Mouse (Mus musculus): ENCODE measurements around the gene Fh1. TPM values are rescaled to one million over a fixed set of nuclear protein-coding genes. Genes with fewer than 3 reads are reported as not detected.
A peak's percentile ranks its signal among the peaks of the same experiment; 100 is the strongest.

The Fh1 gene
- 112 and 113 TPM in 2 replicates for polyA plus RNA-seq (2015; fragmentation: Nextera tagmentation; extraction: Ambion mirVana)

GRCm38 (mm10) chr1:175625257-175625879 is at the start of gene Fh1:
Gene Fh1 (minus strand): TSS chr1:175625635.
- Histone ChIP-seq H3K27me3 (replicated peaks; ENCODE audit: control insufficient read depth, insufficient read depth, low read length) (no peaks in the 10 kb centered on the region), H3K36me3 (ENCODE audit: control insufficient read depth, insufficient read depth, low read length) (no peaks in the 10 kb centered on the region), H3K9ac (ENCODE audit: low read depth, low read length) (peak within 1 kb of the TSS; percentile 96), H3K9me3 (ENCODE audit: control insufficient read depth, low read length) (no peaks in the 10 kb centered on the region), H3K4me2 (ENCODE audit: low read length) (peak within 1 kb of the TSS; percentile 84), H3K4me1 (ENCODE audit: control insufficient read depth, insufficient read depth, low read depth, low read length) (peaks cover 7% of the 10 kb centered on the region), H3K27ac (ENCODE audit: low read depth, low read length) (peak within 1 kb of the TSS; percentile 89), H3K4me3 (ENCODE audit: low read length) (peak within 1 kb of the TSS; percentile 83)
- under 1% methylated on average over 56 of the region's 58 CpGs for WGBS
- ATAC-seq, result peak; percentile 100

- no peaks in the 10 kb centered on the region for H3K36me3 ChIP-seq (ENCODE audit: control insufficient read depth, insufficient read depth, low read length)
- 0 out of 2 replicates have a peak, but pooled peaks have one; percentile 20 for ATAC-seq
Observed at GRCm38 (mm10) chr1:175675116-175675515, 49.7 kb upstream of the Fh1 start.

GRCm38 (mm10) chr1:175673563-175674325 is 48.3 kb upstream of the Fh1 start:
- H3K9ac ChIP-seq (ENCODE audit: low read depth, low read length), result no peak overlapping the region
- H3K4me2 ChIP-seq (ENCODE audit: low read length), result no peak overlapping the region
- no peaks in the 10 kb centered on the region for H3K9me3 ChIP-seq (ENCODE audit: control insufficient read depth, low read length)
- no peak overlapping the region for H3K4me3 ChIP-seq (ENCODE audit: low read length)
- H3K4me1 ChIP-seq (ENCODE audit: control insufficient read depth, insufficient read depth, low read depth, low read length), result no peaks in the 10 kb centered on the region
- no peak overlapping the region for H3K27ac ChIP-seq (ENCODE audit: low read depth, low read length)
- no peak for ATAC-seq
- H3K27me3 ChIP-seq (replicated peaks; ENCODE audit: control insufficient read depth, insufficient read depth, low read length), result no peaks in the 10 kb centered on the region
- H3K36me3 ChIP-seq (ENCODE audit: control insufficient read depth, insufficient read depth, low read length), result no peaks in the 10 kb centered on the region
- WGBS, result 84% methylated on average over 7 of the region's 7 CpGs

More at GRCm38 (mm10) chr1:175675116-175675515, 49.7 kb upstream of the Fh1 start:
- 93% methylated on average over 6 of the region's 6 CpGs for WGBS
- H3K9me3 ChIP-seq (ENCODE audit: control insufficient read depth, low read length), result no peaks in the 10 kb centered on the region
- no peak overlapping the region for H3K9ac ChIP-seq (ENCODE audit: low read depth, low read length)
- no peaks in the 10 kb centered on the region for H3K27me3 ChIP-seq (replicated peaks; ENCODE audit: control insufficient read depth, insufficient read depth, low read length)
- H3K27ac ChIP-seq (ENCODE audit: low read depth, low read length), result no peak overlapping the region
- no peak overlapping the region for H3K4me2 ChIP-seq (ENCODE audit: low read length)
- no peak overlapping the region for H3K4me3 ChIP-seq (ENCODE audit: low read length)
- no peaks in the 10 kb centered on the region for H3K4me1 ChIP-seq (ENCODE audit: control insufficient read depth, insufficient read depth, low read depth, low read length)

GRCm38 (mm10) chr1:175671626-175672025 is 46.2 kb upstream of the Fh1 start:
- Histone ChIP-seq H3K4me3 (ENCODE audit: low read length) (no peak overlapping the region), H3K27me3 (replicated peaks; ENCODE audit: control insufficient read depth, insufficient read depth, low read length) (no peaks in the 10 kb centered on the region), H3K9me3 (ENCODE audit: control insufficient read depth, low read length) (no peaks in the 10 kb centered on the region), H3K36me3 (ENCODE audit: control insufficient read depth, insufficient read depth, low read length) (no peaks in the 10 kb centered on the region), H3K4me1 (ENCODE audit: control insufficient read depth, insufficient read depth, low read depth, low read length) (no peaks in the 10 kb centered on the region), H3K4me2 (ENCODE audit: low read length) (no peak overlapping the region), H3K27ac (ENCODE audit: low read depth, low read length) (no peak overlapping the region), H3K9ac (ENCODE audit: low read depth, low read length) (no peak overlapping the region)
- WGBS, result 44% methylated on average over 1 of the region's 1 CpGs
- ATAC-seq, result peak; percentile 47; the same call in 1 of the 2 replicates

GRCm38 (mm10) chr1:175670042-175670441 is 44.6 kb upstream of the Fh1 start:
- Histone ChIP-seq H3K27me3 (replicated peaks; ENCODE audit: control insufficient read depth, insufficient read depth, low read length) (no peaks in the 10 kb centered on the region), H3K4me1 (ENCODE audit: control insufficient read depth, insufficient read depth, low read depth, low read length) (no peaks in the 10 kb centered on the region), H3K9me3 (ENCODE audit: control insufficient read depth, low read length) (no peaks in the 10 kb centered on the region), H3K27ac (ENCODE audit: low read depth, low read length) (no peak overlapping the region), H3K36me3 (ENCODE audit: control insufficient read depth, insufficient read depth, low read length) (no peaks in the 10 kb centered on the region), H3K9ac (ENCODE audit: low read depth, low read length) (no peak overlapping the region), H3K4me3 (ENCODE audit: low read length) (no peak overlapping the region), H3K4me2 (ENCODE audit: low read length) (no peak overlapping the region)
- ATAC-seq, result no peak
- WGBS, result 65% methylated on average over 7 of the region's 7 CpGs

- Histone ChIP-seq H3K9me3 (ENCODE audit: control insufficient read depth, low read length) (no peaks in the 10 kb centered on the region), H3K4me2 (ENCODE audit: low read length) (no peak overlapping the region), H3K9ac (ENCODE audit: low read depth, low read length) (no peak overlapping the region), H3K4me1 (ENCODE audit: control insufficient read depth, insufficient read depth, low read depth, low read length) (no peaks in the 10 kb centered on the region), H3K36me3 (ENCODE audit: control insufficient read depth, insufficient read depth, low read length) (no peaks in the 10 kb centered on the region), H3K27ac (ENCODE audit: low read depth, low read length) (no peak overlapping the region), H3K27me3 (replicated peaks; ENCODE audit: control insufficient read depth, insufficient read depth, low read length) (no peaks in the 10 kb centered on the region), H3K4me3 (ENCODE audit: low read length) (no peak overlapping the region)
- no peak for ATAC-seq
- 89% methylated on average over 3 of the region's 3 CpGs for WGBS
Observed at GRCm38 (mm10) chr1:175669456-175669855, 44.0 kb upstream of the Fh1 start.

- Histone ChIP-seq H3K27me3 (replicated peaks; ENCODE audit: control insufficient read depth, insufficient read depth, low read length) (no peaks in the 10 kb centered on the region), H3K4me3 (ENCODE audit: low read length) (no peak overlapping the region), H3K4me2 (ENCODE audit: low read length) (no peak overlapping the region), H3K36me3 (ENCODE audit: control insufficient read depth, insufficient read depth, low read length) (no peaks in the 10 kb centered on the region), H3K9me3 (ENCODE audit: control insufficient read depth, low read length) (no peaks in the 10 kb centered on the region), H3K9ac (ENCODE audit: low read depth, low read length) (no peak overlapping the region), H3K4me1 (ENCODE audit: control insufficient read depth, insufficient read depth, low read depth, low read length) (no peaks in the 10 kb centered on the region), H3K27ac (ENCODE audit: low read depth, low read length) (no peak overlapping the region)
- ATAC-seq, result peak; percentile 68; the same call in 1 of the 2 replicates
- 78% methylated on average over 5 of the region's 5 CpGs for WGBS
Observed at GRCm38 (mm10) chr1:175668666-175669405, 43.4 kb upstream of the Fh1 start.

- no peak for ATAC-seq
- no peak overlapping the region for H3K27ac ChIP-seq (ENCODE audit: low read depth, low read length)
- no peak overlapping the region for H3K4me3 ChIP-seq (ENCODE audit: low read length)
- H3K27me3 ChIP-seq (replicated peaks; ENCODE audit: control insufficient read depth, insufficient read depth, low read length), result no peaks in the 10 kb centered on the region
- 94% methylated on average over 4 of the region's 4 CpGs for WGBS
- H3K4me2 ChIP-seq (ENCODE audit: low read length), result no peak overlapping the region
- no peaks in the 10 kb centered on the region for H3K4me1 ChIP-seq (ENCODE audit: control insufficient read depth, insufficient read depth, low read depth, low read length)
- H3K9me3 ChIP-seq (ENCODE audit: control insufficient read depth, low read length), result no peaks in the 10 kb centered on the region
- H3K36me3 ChIP-seq (ENCODE audit: control insufficient read depth, insufficient read depth, low read length), result no peaks in the 10 kb centered on the region
- no peak overlapping the region for H3K9ac ChIP-seq (ENCODE audit: low read depth, low read length)
Observed at GRCm38 (mm10) chr1:175659900-175660299, 34.5 kb upstream of the Fh1 start.

- no peak overlapping the region for H3K4me3 ChIP-seq (ENCODE audit: low read length)
- no peak overlapping the region for H3K9ac ChIP-seq (ENCODE audit: low read depth, low read length)
- no peak overlapping the region for H3K27ac ChIP-seq (ENCODE audit: low read depth, low read length)
- no peaks in the 10 kb centered on the region for H3K36me3 ChIP-seq (ENCODE audit: control insufficient read depth, insufficient read depth, low read length)
- no peaks in the 10 kb centered on the region for H3K4me1 ChIP-seq (ENCODE audit: control insufficient read depth, insufficient read depth, low read depth, low read length)
- H3K9me3 ChIP-seq (ENCODE audit: control insufficient read depth, low read length), result no peaks in the 10 kb centered on the region
- WGBS, result 93% methylated on average over 4 of the region's 4 CpGs
- ATAC-seq, result no peak
- H3K27me3 ChIP-seq (replicated peaks; ENCODE audit: control insufficient read depth, insufficient read depth, low read length), result no peaks in the 10 kb centered on the region
- no peak overlapping the region for H3K4me2 ChIP-seq (ENCODE audit: low read length)
Observed at GRCm38 (mm10) chr1:175648615-175649014, 23.2 kb upstream of the Fh1 start.
